Mouse (Mus musculus) cerebellum, adult 9-11 months (tissue): ENCODE measurements at regions not wholly inside any gene's neighbourhood (a gene's known extent, or its start where the extent isn't known, plus 50 kb on each side); places are given as distances from the start of the nearest gene placed in this dataset.

Source experiments
- DNase-seq: peaks from one replicate; pipeline ENCODE4 v3.0.0; 2022

GRCm38 (mm10) chr5:29142957-29143356 is 52.8 kb upstream of the Rnf32 start:
- DNase-seq, result no peak

GRCm38 (mm10) chr5:29142502-29142901 is 53.3 kb upstream of the Rnf32 start:
- no peak for DNase-seq

GRCm38 (mm10) chr5:29137481-29137880 is 58.3 kb upstream of the Rnf32 start:
- DNase-seq, result no peak

- DNase-seq, result no peak
These were observed 63.5 kb upstream of the Rnf32 start for GRCm38 (mm10) chr5:29132261-29132660.

- DNase-seq, result no peak
These were observed 64.0 kb upstream of the Rnf32 start for GRCm38 (mm10) chr5:29131762-29132161.

GRCm38 (mm10) chr5:29129724-29130123 is 66.1 kb upstream of the Rnf32 start:
- no peak for DNase-seq

- no peak for DNase-seq
These were observed 78.8 kb upstream of the Rnf32 start for GRCm38 (mm10) chr5:29116942-29117341.

- no peak for DNase-seq
These were observed 83.3 kb upstream of the Rnf32 start for GRCm38 (mm10) chr5:29112531-29112930.

- DNase-seq, result no peak
These were observed 88.5 kb upstream of the Rnf32 start for GRCm38 (mm10) chr5:29107276-29107675.

GRCm38 (mm10) chr5:29083288-29083687 is 112.5 kb upstream of the Rnf32 start:
- DNase-seq, result no peak

GRCm38 (mm10) chr5:29054393-29054792 is 141.4 kb upstream of the Rnf32 start:
- no peak for DNase-seq

GRCm38 (mm10) chr5:29036636-29037035 is 159.2 kb upstream of the Rnf32 start:
- no peak for DNase-seq

- no peak for DNase-seq
These were observed 162.3 kb upstream of the Rnf32 start for GRCm38 (mm10) chr5:29033462-29033997.

- no peak for DNase-seq
These were observed 165.3 kb upstream of the Rnf32 start for GRCm38 (mm10) chr5:29030525-29030924.

- DNase-seq, result no peak
These were observed 165.8 kb upstream of the Rnf32 start for GRCm38 (mm10) chr5:29029957-29030356.

- DNase-seq, result no peak
These were observed 170.7 kb upstream of the Rnf32 start for GRCm38 (mm10) chr5:29025045-29025444.

GRCm38 (mm10) chr5:28992796-28993195 is 203.0 kb upstream of the Rnf32 start:
- DNase-seq, result peak; percentile 6

- no peak for DNase-seq
These were observed 215.9 kb upstream of the Rnf32 start for GRCm38 (mm10) chr5:28979932-28980331.

GRCm38 (mm10) chr5:28970404-28970803 is 225.4 kb upstream of the Rnf32 start:
- no peak for DNase-seq

GRCm38 (mm10) chr5:28955036-28955435 is 240.8 kb upstream of the Rnf32 start:
- DNase-seq, result no peak

- DNase-seq, result no peak
These were observed 248.3 kb upstream of the Rnf32 start for GRCm38 (mm10) chr5:28947465-28947864.

GRCm38 (mm10) chr5:28943571-28944316 is 252.0 kb upstream of the Rnf32 start:
- no peak for DNase-seq

- no peak for DNase-seq
These were observed 254.8 kb upstream of the Rnf32 start for GRCm38 (mm10) chr5:28940972-28941371.

GRCm38 (mm10) chr5:28919296-28920063 is 276.3 kb upstream of the Rnf32 start:
- no peak for DNase-seq
